Mouse (Mus musculus) neural tube, embryonic 14.5 days (tissue): ENCODE measurements at regions not wholly inside any gene's neighbourhood (a gene's known extent, or its start where the extent isn't known, plus 50 kb on each side); places are given as distances from the start of the nearest gene placed in this dataset.
A peak's percentile ranks its signal among the peaks of the same experiment; 100 is the strongest.

Source experiments
- ATAC-seq: fragments of 200-750 bp; cut with Nextera tagmentation; 2 replicates; pipeline ENCODE4 v1.8.0; 2017; ENCODE audit warnings: low read depth, mild to moderate bottlenecking, moderate TSS enrichment, moderate library complexity
- H3K27ac ChIP-seq: fragments of 300-500 bp; sonication (generic); 2 replicates; pipeline ENCODE4 v1.5.1; 2014; ENCODE audit warnings: low read depth, mild to moderate bottlenecking, control low read depth, low read length, moderate library complexity, mixed read lengths
- H3K27me3 ChIP-seq: fragments of 300-500 bp; sonication (generic); 2 replicates; pipeline ENCODE4 v1.6.1; 2014; ENCODE audit warnings: low read length; ENCODE audit not compliant: control insufficient read depth, insufficient read depth
- H3K36me3 ChIP-seq: fragments of 300-500 bp; sonication (generic); 2 replicates; pipeline ENCODE4 v1.6.1; 2014; ENCODE audit warnings: low read length, mixed read lengths; ENCODE audit not compliant: control insufficient read depth, insufficient read depth
- H3K4me1 ChIP-seq: fragments of 300-500 bp; sonication (generic); 2 replicates; pipeline ENCODE4 v1.6.1; 2014; ENCODE audit warnings: low read length; ENCODE audit not compliant: control insufficient read depth, insufficient read depth
- H3K4me2 ChIP-seq: fragments of 300-500 bp; sonication (generic); 2 replicates; pipeline ENCODE4 v1.6.1; 2014; ENCODE audit warnings: mild to moderate bottlenecking, low read depth, low read length, control low read depth
- H3K4me3 ChIP-seq: fragments of 300-500 bp; sonication (generic); 2 replicates; pipeline ENCODE4 v1.5.1; 2014; ENCODE audit warnings: low read depth, low read length, control low read depth, mixed read lengths
- H3K9ac ChIP-seq: fragments of 300-500 bp; sonication (generic); replicated peaks from 2 replicates; pipeline ENCODE4 v1.6.1; 2014; ENCODE audit warnings: low read depth, mild to moderate bottlenecking, control low read depth, low read length, mixed read lengths
- H3K9me3 ChIP-seq: fragments of 300-500 bp; sonication (generic); 2 replicates; pipeline ENCODE4 v1.6.1; 2016; ENCODE audit warnings: low read length; ENCODE audit not compliant: control insufficient read depth
- WGBS: fragments of 180-500 bp; shearing (Covaris S2); extraction: QIAGEN DNeasy Blood & Tissue Kit; methylation state at CpG from one replicate; pipeline ENCODE4 v1.1.7; 2014; 5-methylcytosine and 5-hydroxymethylcytosine counted together

GRCm38 (mm10) chr14:9338220-9338619 is 672.2 kb upstream of the 4930452B06Rik start:
- no peaks in the 10 kb centered on the region for H3K9me3 ChIP-seq
- ATAC-seq: no peak
- WGBS: 89% methylated on average over 3 of the region's 3 CpGs
- no peak overlapping the region for H3K4me3 ChIP-seq
- no peaks in the 10 kb centered on the region for H3K36me3 ChIP-seq
- H3K4me1 ChIP-seq: no peaks in the 10 kb centered on the region
- H3K27me3 ChIP-seq: no peaks in the 10 kb centered on the region
- no peak overlapping the region for H3K27ac ChIP-seq
- H3K9ac ChIP-seq: no peak overlapping the region
- H3K4me2 ChIP-seq: no peak overlapping the region

GRCm38 (mm10) chr14:9337107-9337506 is 671.1 kb upstream of the 4930452B06Rik start:
- Histone ChIP-seq H3K4me3 (no peak overlapping the region), H3K4me2 (no peak overlapping the region), H3K27me3 (no peaks in the 10 kb centered on the region), H3K9me3 (no peaks in the 10 kb centered on the region), H3K27ac (no peak overlapping the region), H3K36me3 (no peaks in the 10 kb centered on the region), H3K9ac (no peak overlapping the region), H3K4me1 (no peaks in the 10 kb centered on the region)
- 61% methylated on average over 3 of the region's 3 CpGs for WGBS
- ATAC-seq: peak; percentile 54; the same call in 1 of the 2 replicates

GRCm38 (mm10) chr14:9331593-9331992 is 665.6 kb upstream of the 4930452B06Rik start:
- 29% methylated on average over 3 of the region's 3 CpGs for WGBS
- H3K27me3 ChIP-seq: no peaks in the 10 kb centered on the region
- no peak for ATAC-seq
- no peak overlapping the region for H3K4me2 ChIP-seq
- no peak overlapping the region for H3K4me3 ChIP-seq
- no peak overlapping the region for H3K9ac ChIP-seq
- H3K36me3 ChIP-seq: no peaks in the 10 kb centered on the region
- H3K4me1 ChIP-seq: no peaks in the 10 kb centered on the region
- no peak overlapping the region for H3K27ac ChIP-seq
- H3K9me3 ChIP-seq: no peaks in the 10 kb centered on the region

DNA sequence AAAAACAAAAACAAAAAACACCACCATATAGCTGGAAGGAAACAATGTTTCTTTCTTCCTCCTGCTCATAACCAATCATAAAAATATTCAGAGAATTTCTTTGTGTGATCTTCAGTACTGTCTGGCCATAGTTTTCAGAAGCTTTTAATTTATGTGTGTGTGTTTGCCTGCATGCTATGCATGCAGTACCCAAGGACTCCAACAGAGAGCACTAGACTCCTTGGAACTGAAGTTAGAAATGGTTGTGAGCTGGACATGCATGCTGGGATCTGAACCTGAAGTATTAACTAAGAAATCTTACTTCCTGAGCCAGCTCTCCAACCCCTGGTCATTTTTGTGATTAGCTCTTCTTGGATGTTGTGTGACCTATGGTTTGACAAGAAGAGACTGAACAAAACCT is 664.7 kb upstream of the 4930452B06Rik start:
- no peaks in the 10 kb centered on the region for H3K27me3 ChIP-seq
- H3K4me2 ChIP-seq: no peak overlapping the region
- no peak overlapping the region for H3K9ac ChIP-seq
- no peaks in the 10 kb centered on the region for H3K4me1 ChIP-seq
- no peak for ATAC-seq
- H3K27ac ChIP-seq: no peak overlapping the region
- H3K9me3 ChIP-seq: no peaks in the 10 kb centered on the region
- no peak overlapping the region for H3K4me3 ChIP-seq
- H3K36me3 ChIP-seq: no peaks in the 10 kb centered on the region

DNA sequence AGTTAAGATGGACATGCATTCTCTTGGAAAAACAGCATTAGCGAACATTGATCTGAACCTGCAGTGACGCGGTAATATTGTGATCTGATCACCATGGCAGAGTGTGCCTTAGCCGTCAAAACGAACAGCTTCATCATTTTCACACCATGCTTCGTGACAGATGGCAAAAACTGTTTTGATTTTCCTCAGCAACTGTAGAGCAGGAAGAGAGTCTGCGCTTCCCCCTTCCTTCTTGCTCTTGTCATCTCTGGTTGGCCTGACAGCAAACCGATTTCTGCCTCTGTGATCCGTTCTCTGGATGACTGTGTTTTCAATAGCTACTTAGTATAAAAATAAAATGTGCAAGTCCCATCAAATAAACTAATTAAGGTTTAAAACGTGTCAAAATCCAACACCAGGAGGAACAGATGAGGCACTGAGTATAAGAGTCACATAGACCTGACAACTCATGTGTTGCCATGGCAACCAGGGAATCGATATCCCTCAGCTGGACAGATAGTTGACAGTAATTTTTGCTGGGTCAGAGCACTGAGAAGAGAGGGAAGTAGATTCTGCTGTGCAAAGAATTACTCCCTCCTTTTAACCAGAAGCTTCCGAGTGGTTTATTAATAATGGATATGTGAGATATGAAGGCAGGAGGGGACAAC is 663.9 kb upstream of the 4930452B06Rik start:
- no peak overlapping the region for H3K27ac ChIP-seq
- H3K4me2 ChIP-seq: no peak overlapping the region

GRCm38 (mm10) chr14:9327344-9327743 is 661.3 kb upstream of the 4930452B06Rik start:
- H3K4me1 ChIP-seq: no peaks in the 10 kb centered on the region

More for the DNA sequence above, 663.9 kb upstream of the 4930452B06Rik start:
- Histone ChIP-seq H3K27me3 (no peaks in the 10 kb centered on the region), H3K4me1 (no peaks in the 10 kb centered on the region), H3K4me3 (no peak overlapping the region), H3K36me3 (no peaks in the 10 kb centered on the region), H3K9ac (no peak overlapping the region), H3K9me3 (no peaks in the 10 kb centered on the region)
- 75% methylated on average over 12 of the region's 12 CpGs for WGBS
- no peak; the same call in 1 of the 2 replicates for ATAC-seq

DNA sequence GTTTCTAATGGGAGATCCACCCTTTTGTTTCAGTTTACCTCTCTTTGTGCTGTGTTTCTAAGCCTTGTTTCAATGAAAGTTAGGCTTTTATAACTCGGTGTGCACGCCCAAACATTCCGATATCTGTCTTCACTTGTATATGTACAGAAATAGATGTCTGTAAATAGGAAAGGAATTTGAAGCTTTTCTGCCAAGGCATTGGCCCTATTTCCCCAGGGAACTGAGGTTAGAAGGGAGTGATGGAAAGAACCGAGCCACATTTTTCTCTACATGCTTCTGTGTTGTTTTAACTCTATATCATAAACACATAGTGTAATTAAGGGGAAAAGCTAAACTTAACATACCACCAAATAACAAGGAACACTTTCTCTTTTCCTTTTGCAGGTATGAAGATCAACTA is 653.8 kb upstream of the 4930452B06Rik start:
- Histone ChIP-seq H3K4me3 (no peak overlapping the region), H3K36me3 (no peaks in the 10 kb centered on the region), H3K9me3 (no peaks in the 10 kb centered on the region), H3K27ac (no peak overlapping the region), H3K4me2 (no peak overlapping the region), H3K4me1 (no peaks in the 10 kb centered on the region), H3K27me3 (no peaks in the 10 kb centered on the region), H3K9ac (no peak overlapping the region)
- ATAC-seq: no peak
- 84% methylated on average over 4 of the region's 4 CpGs for WGBS

More at GRCm38 (mm10) chr14:9327344-9327743, 661.3 kb upstream of the 4930452B06Rik start:
- Histone ChIP-seq H3K27ac (no peak overlapping the region), H3K36me3 (no peaks in the 10 kb centered on the region), H3K9me3 (no peaks in the 10 kb centered on the region), H3K4me3 (no peak overlapping the region), H3K9ac (no peak overlapping the region), H3K4me2 (no peak overlapping the region), H3K27me3 (no peaks in the 10 kb centered on the region)
- WGBS: 70% methylated on average over 1 of the region's 1 CpGs
- no peak for ATAC-seq

- Histone ChIP-seq H3K9ac (no peak overlapping the region), H3K4me3 (no peak overlapping the region), H3K4me1 (no peaks in the 10 kb centered on the region), H3K27ac (no peak overlapping the region), H3K4me2 (no peak overlapping the region), H3K9me3 (no peaks in the 10 kb centered on the region), H3K36me3 (no peaks in the 10 kb centered on the region), H3K27me3 (no peaks in the 10 kb centered on the region)
- 87% methylated on average over 2 of the region's 2 CpGs for WGBS
- ATAC-seq: no peak
Observed at GRCm38 (mm10) chr14:9318796-9319465, 652.9 kb upstream of the 4930452B06Rik start.

GRCm38 (mm10) chr14:9315224-9315623 is 649.2 kb upstream of the 4930452B06Rik start:
- Histone ChIP-seq H3K9ac (no peak overlapping the region), H3K9me3 (no peaks in the 10 kb centered on the region), H3K4me1 (no peaks in the 10 kb centered on the region), H3K27me3 (no peaks in the 10 kb centered on the region), H3K4me3 (no peak overlapping the region), H3K4me2 (no peak overlapping the region), H3K27ac (no peak overlapping the region), H3K36me3 (no peaks in the 10 kb centered on the region)
- ATAC-seq: no peak
- WGBS: 79% methylated on average over 3 of the region's 3 CpGs
